Mouse (Mus musculus) retina, postnatal 7 days (tissue): ENCODE results near the gene Gm21319.
"Not testable (repeated sequence)": the region's sequence is repeated elsewhere in the genome, so short reads cannot be mapped to it uniquely, and the experiment has no call there.

Experiments
- DNase-seq: peaks from one replicate; pipeline ENCODE4 v3.0.0-alpha.2; 2012; ENCODE audit warnings: low read depth, low spot score

Gm21319 gene

GRCm38 (mm10) chr12:87775655-87776054 lies at the start of gene Gm21319:
TSS of gene Gm21319 (minus strand) at chr12:87775755.
- DNase-seq: not testable (repeated sequence)

- DNase-seq: not testable (repeated sequence)
Measured at GRCm38 (mm10) chr12:87816277-87816676, 40.7 kb upstream of the Gm21319 start, which contains the start of gene BB287469. TSS of gene BB287469 (plus strand) at chr12:87816577.

- not testable (repeated sequence) for DNase-seq
Measured at GRCm38 (mm10) chr12:87797971-87798370, 22.4 kb upstream of the Gm21319 start.

- DNase-seq: not testable (repeated sequence)
Measured at GRCm38 (mm10) chr12:87795212-87795611, 19.7 kb upstream of the Gm21319 start, which contains the start of gene Gm21936. TSS of gene Gm21936 (plus strand) at chr12:87795512.
